Mouse (Mus musculus) embryonic facial prominence, embryonic 14.5 days (tissue): ENCODE data around the gene Ugt2b35. TPM values are rescaled to one million over a fixed set of nuclear protein-coding genes. Genes with fewer than 3 reads are reported as not detected.

Experiments
- polyA plus RNA-seq: library from polyadenylated mRNA; unstranded; fragments of >200 nt; fragmentation: Nextera tagmentation; extraction: Ambion mirVana; gene quantifications from 2 replicates; pipeline ENCODE4 v1.2.1, GENCODE M21; 2014

Gene Ugt2b35
- polyA plus RNA-seq, 1 experiment from 2014 or later, result not detected

Other genes with a start within 250 kb of the Ugt2b35 start
- 41.9 and 42.5 TPM in 2 replicates for gene Ythdc1, start 196.6 kb upstream of the Ugt2b35 start, polyA plus RNA-seq
- gene Ugt2b34, start 93.9 kb upstream of the Ugt2b35 start, polyA plus RNA-seq, result 0.04 TPM in 1 of 2 replicates, not detected in the other
- not detected in 2 replicates for gene Ugt2b1, start 74.3 kb upstream of the Ugt2b35 start, polyA plus RNA-seq
- gene Ugt2b36, start 91.7 kb downstream of the Ugt2b35 start, polyA plus RNA-seq, result 0.14 and 0.46 TPM in 2 replicates
- not detected in 2 replicates for gene Ugt2b5, start 139.5 kb downstream of the Ugt2b35 start, polyA plus RNA-seq